Mouse (Mus musculus): ENCODE measurements at regions not wholly inside any gene's neighbourhood (a gene's known extent, or its start where the extent isn't known, plus 50 kb on each side); places are given as distances from the start of the nearest gene placed in this dataset.

DNA sequence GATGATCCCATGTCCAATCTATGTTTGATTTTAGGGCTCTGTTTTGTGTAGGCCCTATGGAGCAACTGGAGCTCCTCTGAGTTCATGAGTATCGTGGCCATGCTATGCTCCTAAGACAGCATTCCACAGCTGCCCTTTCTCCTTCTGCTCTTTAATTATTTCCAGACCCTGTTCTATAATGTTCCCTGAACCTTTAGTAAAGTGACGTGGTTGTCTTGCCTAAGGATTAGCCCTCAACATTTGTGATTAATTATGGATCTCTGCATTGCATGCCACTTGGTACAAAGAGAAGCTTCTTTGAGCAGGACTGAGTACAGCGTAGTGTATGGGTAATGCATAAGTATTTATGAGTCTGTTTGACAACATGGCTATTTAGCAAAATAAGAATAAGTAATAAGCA, 141.4 kb downstream of the Pros1 start:
- no peak for DNase-seq (ENCODE audit: low read depth, low spot score)
- Histone ChIP-seq H3K27ac (ENCODE audit: control insufficient read depth, low read depth, low read length) (no peak overlapping the region), H3K79me2 (ENCODE audit: control insufficient read depth, insufficient read depth, low read length, poor library complexity) (no peaks in the 10 kb centered on the region), H3K4me3 (ENCODE audit: control insufficient read depth in 1 of 2, insufficient read depth in 1 of 2, low read depth in 2 of 2, low read length in 2 of 2) (no peak overlapping the region), H3K4me1 (ENCODE audit: control insufficient read depth in 1 of 2, insufficient read depth in 2 of 2, low read length in 2 of 2) (no peaks in the 10 kb centered on the region), H3K9me3 (replicated peaks; ENCODE audit: insufficient read depth, low read length) (no peaks in the 10 kb centered on the region), H3K27me3 (ENCODE audit: control insufficient read depth in 1 of 2, insufficient read depth in 2 of 2, low read length in 2 of 2) (no peaks in the 10 kb centered on the region), H3K36me3 (ENCODE audit: control insufficient read depth in 1 of 2, insufficient read depth in 2 of 2, low read length in 2 of 2) (no peaks in the 10 kb centered on the region), H3K9ac (ENCODE audit: control insufficient read depth, low read depth, low read length, poor library complexity, severe bottlenecking) (no peak overlapping the region)
- no peak for TF ChIP-seq POLR2AphosphoS5 (IDR thresholded peaks at IDR 0.05; ENCODE audit: borderline replicate concordance, low read depth, low read length)
- no peak for TF ChIP-seq GATA1 (IDR thresholded peaks at IDR 0.05; ENCODE audit: low read depth, low read length)
- no peak for TF ChIP-seq ZMIZ1 (IDR thresholded peaks at IDR 0.05; ENCODE audit: low read depth, low read length)
- no peak for TF ChIP-seq POLR2A (IDR thresholded peaks at IDR 0.05; ENCODE audit: control insufficient read depth in 1 of 2, insufficient read depth in 1 of 2, low read depth in 1 of 2, low read length in 2 of 2, poor library complexity in 1 of 2)
- no peak for TF ChIP-seq CHD1 (IDR thresholded peaks at IDR 0.05; ENCODE audit: low read depth, low read length)
- no peak for TF ChIP-seq MAX (IDR thresholded peaks at IDR 0.05; ENCODE audit: low read length)
- no peak for TF ChIP-seq NRF1 (IDR thresholded peaks at IDR 0.05; ENCODE audit: insufficient read depth, low read depth, low read length, poor library complexity, severe bottlenecking)

- Histone ChIP-seq H3K27ac (ENCODE audit: control insufficient read depth, low read depth, low read length) (no peak overlapping the region), H3K9me3 (replicated peaks; ENCODE audit: insufficient read depth, low read length) (no peaks in the 10 kb centered on the region)
- no peak for DNase-seq (ENCODE audit: low read depth, low spot score)
Observed at GRCm38 (mm10) chr16:63011151-63011734, 157.1 kb downstream of the Pros1 start.

GRCm38 (mm10) chr16:63014453-63014852, 160.3 kb downstream of the Pros1 start:
- no peaks in the 10 kb centered on the region for H3K27me3 ChIP-seq (ENCODE audit: control insufficient read depth in 1 of 2, insufficient read depth in 2 of 2, low read length in 2 of 2)
- H3K79me2 ChIP-seq (ENCODE audit: control insufficient read depth, insufficient read depth, low read length, poor library complexity), result no peaks in the 10 kb centered on the region
- no peak overlapping the region for H3K27ac ChIP-seq (ENCODE audit: control insufficient read depth, low read depth, low read length)
- DNase-seq (ENCODE audit: low read depth, low spot score), result peak; percentile 5
- TF ChIP-seq E2F4 (IDR thresholded peaks at IDR 0.05; ENCODE audit: borderline replicate concordance, low read depth, low read length), result no peak
- peak in 2 of 3 experiments; percentile 19 to 26; a peak in 3 of 6 replicates for TF ChIP-seq CTCF (IDR thresholded peaks at IDR 0.05 in 2 of 3, conservative IDR thresholded peaks at IDR 0.05 in 1 of 3; ENCODE audit: control insufficient read depth in 1 of 3, insufficient read depth in 1 of 3, low read depth in 2 of 3, low read length in 3 of 3, poor library complexity in 1 of 3, severe bottlenecking in 1 of 3)
- H3K4me3 ChIP-seq (ENCODE audit: control insufficient read depth in 1 of 2, insufficient read depth in 1 of 2, low read depth in 2 of 2, low read length in 2 of 2), result no peak overlapping the region
- H3K9ac ChIP-seq (ENCODE audit: control insufficient read depth, low read depth, low read length, poor library complexity, severe bottlenecking), result no peak overlapping the region
- no peaks in the 10 kb centered on the region for H3K36me3 ChIP-seq (ENCODE audit: control insufficient read depth in 1 of 2, insufficient read depth in 2 of 2, low read length in 2 of 2)
- H3K4me1 ChIP-seq (ENCODE audit: control insufficient read depth in 1 of 2, insufficient read depth in 2 of 2, low read length in 2 of 2), result no peaks in the 10 kb centered on the region
- no peaks in the 10 kb centered on the region for H3K9me3 ChIP-seq (replicated peaks; ENCODE audit: insufficient read depth, low read length)

More at GRCm38 (mm10) chr16:63011151-63011734, 157.1 kb downstream of the Pros1 start:
- H3K4me1 ChIP-seq (ENCODE audit: control insufficient read depth in 1 of 2, insufficient read depth in 2 of 2, low read length in 2 of 2), result no peaks in the 10 kb centered on the region
- TF ChIP-seq TAL1 (IDR thresholded peaks at IDR 0.05; ENCODE audit: low read length) (no peak), MAZ (IDR thresholded peaks at IDR 0.05; ENCODE audit: low read depth, low read length) (no peak), NELFE (IDR thresholded peaks at IDR 0.05; ENCODE audit: low read depth, low read length) (no peak), RAD21 (IDR thresholded peaks at IDR 0.05; ENCODE audit: low read depth, low read length) (no peak), ZC3H11A (IDR thresholded peaks at IDR 0.05; ENCODE audit: low read depth, low read length) (no peak)
- H3K27me3 ChIP-seq (ENCODE audit: control insufficient read depth in 1 of 2, insufficient read depth in 2 of 2, low read length in 2 of 2), result no peaks in the 10 kb centered on the region
- no peaks in the 10 kb centered on the region for H3K36me3 ChIP-seq (ENCODE audit: control insufficient read depth in 1 of 2, insufficient read depth in 2 of 2, low read length in 2 of 2)
- no peak overlapping the region for H3K9ac ChIP-seq (ENCODE audit: control insufficient read depth, low read depth, low read length, poor library complexity, severe bottlenecking)
- no peak overlapping the region for H3K4me3 ChIP-seq (ENCODE audit: control insufficient read depth in 1 of 2, insufficient read depth in 1 of 2, low read depth in 2 of 2, low read length in 2 of 2)
- H3K79me2 ChIP-seq (ENCODE audit: control insufficient read depth, insufficient read depth, low read length, poor library complexity), result no peaks in the 10 kb centered on the region

Data from MEL (cell line).